Mouse (Mus musculus) kidney, adult 2 months (tissue): ENCODE measurements at regions not wholly inside any gene's neighbourhood (a gene's known extent, or its start where the extent isn't known, plus 50 kb on each side); places are given as distances from the start of the nearest gene placed in this dataset.

Experiments used
- CTCF ChIP-seq: fragments of 200-500 bp; conservative IDR thresholded peaks from 2 replicates; pipeline ENCODE4 v1.5.1; 2011; ENCODE audit warnings: low read depth, mild to moderate bottlenecking, control low read depth, low read length, moderate library complexity, mixed read lengths; ENCODE audit not compliant: insufficient read depth, insufficient read length
- POLR2A ChIP-seq: fragments of 200-500 bp; IDR thresholded peaks from one replicate; pipeline ENCODE4 v1.6.1; 2011; ENCODE audit warnings: low read depth, low read length, control low read depth

- TF ChIP-seq CTCF (no peak), POLR2A (no peak)
Observed at GRCm38 (mm10) chr1:189141694-189142093, 134.1 kb upstream of the Kctd3 start.
